Mouse (Mus musculus): ENCODE measurements at regions not wholly inside any gene's neighbourhood (a gene's known extent, or its start where the extent isn't known, plus 50 kb on each side); places are given as distances from the start of the nearest gene placed in this dataset.

- TF ChIP-seq CTCF (IDR thresholded peaks at IDR 0.05; ENCODE audit: low read depth, low read length): no peak
- no peak for TF ChIP-seq POLR2AphosphoS5 (IDR thresholded peaks at IDR 0.05; ENCODE audit: insufficient replicate concordance, low read depth, low read length)
- no peak for TF ChIP-seq GATA1 (IDR thresholded peaks at IDR 0.05; ENCODE audit: borderline replicate concordance, low read length)
These were observed 133.8 kb upstream of the Meox2 start for GRCm38 (mm10) chr12:36974432-36975094.

All from G1E (cell line).